Mouse (Mus musculus) olfactory bulb, adult 2 months (tissue): ENCODE results near the gene Cxcl2.

Source experiments
- CTCF ChIP-seq: fragments of 200-500 bp; IDR thresholded peaks from 2 replicates; pipeline ENCODE4 v1.5.1; 2012; ENCODE audit warnings: low read depth, mild to moderate bottlenecking, low read length, moderate library complexity; ENCODE audit not compliant: insufficient read depth
- POLR2A ChIP-seq: fragments of 200-500 bp; IDR thresholded peaks from 2 replicates; pipeline ENCODE4 v1.6.1; 2012; ENCODE audit warnings: mild to moderate bottlenecking, low read depth, low read length, moderate library complexity; ENCODE audit not compliant: insufficient read depth

- TF ChIP-seq POLR2A (no peak), CTCF (no peak)
Measured at GRCm38 (mm10) chr5:90877173-90877512, 26.5 kb upstream of the Cxcl2 start.
